Mouse (Mus musculus) cerebellum, adult 11 months (tissue): ENCODE measurements around the gene Npas3.

Experiments
- DNase-seq: peaks from one replicate; pipeline ENCODE4 v3.0.0; 2022

Gene Npas3

DNA sequence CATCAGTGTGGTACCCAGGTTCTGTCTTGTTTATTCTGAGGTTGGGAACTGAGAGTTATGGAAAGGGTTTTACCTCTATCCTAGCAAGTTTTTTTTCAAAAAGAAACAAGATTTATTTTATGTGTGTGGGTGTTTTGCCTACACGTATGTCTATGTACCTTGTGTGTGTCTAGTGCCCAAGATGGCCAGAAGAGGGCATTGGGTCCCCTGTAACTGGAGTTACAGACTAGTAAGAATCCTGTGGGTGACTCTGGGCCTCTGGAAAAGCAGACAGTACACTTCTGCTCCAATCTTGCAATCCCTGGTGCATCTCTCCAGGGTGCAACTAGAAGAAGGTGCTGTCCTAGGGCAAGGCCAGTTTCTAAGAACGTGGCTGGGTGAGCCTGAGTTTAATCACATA, 848.0 kb downstream of the Npas3 start:
- no peak for DNase-seq

DNA sequence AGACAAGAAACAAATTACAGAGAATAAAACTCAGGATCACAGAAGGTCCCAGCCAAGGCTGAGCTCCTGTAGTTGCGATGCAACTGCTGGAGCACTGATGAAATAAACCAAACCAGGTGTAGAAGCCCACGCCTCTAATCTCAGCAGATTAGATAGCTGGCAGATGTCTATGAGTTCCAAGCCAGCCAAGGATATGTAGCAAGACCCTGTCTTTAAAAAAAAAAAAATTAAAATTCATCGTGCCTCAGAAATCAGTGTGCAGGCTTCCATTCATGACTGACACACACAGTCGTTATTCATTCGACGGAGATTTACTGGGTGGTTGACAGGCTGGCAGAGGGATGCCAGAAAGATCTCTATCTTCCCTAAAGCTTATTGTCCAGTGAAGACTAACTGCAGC, 849.7 kb downstream of the Npas3 start:
- no peak for DNase-seq

DNA sequence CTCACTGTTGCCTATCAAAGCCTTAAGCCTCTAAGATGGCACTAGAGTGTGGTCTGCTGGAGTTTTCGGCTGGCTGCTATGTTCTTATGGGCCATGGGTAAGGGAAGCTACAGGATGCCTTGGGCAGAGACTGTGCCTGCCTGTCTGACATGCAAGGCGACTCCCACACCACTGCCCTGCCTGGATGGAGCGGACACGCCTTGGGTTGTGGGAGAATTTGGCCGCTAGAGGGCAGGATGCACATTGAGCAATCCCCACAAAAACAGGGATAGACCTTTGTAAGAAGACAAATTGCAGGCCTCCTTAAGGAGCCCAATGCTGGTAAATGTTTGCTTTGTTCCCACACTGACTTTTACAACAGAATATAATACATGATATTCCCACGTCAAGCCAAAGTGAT, 850.3 kb downstream of the Npas3 start:
- peak; percentile 34 for DNase-seq

DNA sequence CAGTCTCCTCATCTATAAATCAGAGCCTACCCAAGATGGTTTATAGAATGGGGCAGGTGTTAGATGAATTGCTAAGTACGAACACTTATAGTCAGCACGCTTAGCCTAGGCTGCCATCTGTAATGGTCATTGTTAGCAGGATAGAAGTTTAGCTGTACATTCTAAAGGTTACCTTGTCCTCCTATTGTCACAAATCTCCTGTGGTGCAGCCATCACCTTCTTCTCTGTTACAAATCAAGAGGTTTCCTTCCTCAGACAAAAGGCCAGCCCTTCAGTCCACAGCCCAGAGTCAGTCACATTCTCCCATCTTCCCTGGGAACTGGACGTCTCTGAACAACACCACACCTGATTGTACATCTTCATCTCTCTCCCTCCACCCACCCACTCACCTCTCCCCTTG, 851.0 kb downstream of the Npas3 start:
- DNase-seq, result no peak

DNA sequence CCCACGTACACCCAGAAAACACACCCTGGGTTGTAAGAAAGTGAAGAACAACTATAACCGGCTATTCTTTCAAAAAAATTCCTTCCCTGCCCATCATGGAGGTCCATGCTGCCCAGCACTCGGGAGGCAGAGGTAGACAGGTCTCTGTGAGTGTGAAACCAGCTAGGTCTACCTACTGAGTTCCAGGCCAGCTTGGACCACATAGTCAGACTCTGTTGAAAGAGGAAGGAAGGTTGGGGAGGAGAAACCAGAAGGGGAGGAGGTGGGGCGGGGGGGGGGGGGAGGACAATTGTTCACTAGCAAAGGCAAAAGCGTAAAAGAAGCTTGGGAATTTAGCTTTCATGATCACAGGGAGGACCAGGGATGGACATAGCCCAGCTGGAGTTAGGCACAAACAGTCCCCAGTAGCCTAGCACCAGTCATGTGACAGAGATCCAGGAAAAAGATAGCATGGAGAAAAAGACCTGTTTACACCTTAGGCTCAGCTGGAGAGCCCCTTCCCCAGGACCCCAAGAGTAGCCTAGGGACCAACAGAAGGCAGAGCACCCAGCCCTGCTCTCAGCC, 852.9 kb downstream of the Npas3 start:
- DNase-seq, result no peak

DNA sequence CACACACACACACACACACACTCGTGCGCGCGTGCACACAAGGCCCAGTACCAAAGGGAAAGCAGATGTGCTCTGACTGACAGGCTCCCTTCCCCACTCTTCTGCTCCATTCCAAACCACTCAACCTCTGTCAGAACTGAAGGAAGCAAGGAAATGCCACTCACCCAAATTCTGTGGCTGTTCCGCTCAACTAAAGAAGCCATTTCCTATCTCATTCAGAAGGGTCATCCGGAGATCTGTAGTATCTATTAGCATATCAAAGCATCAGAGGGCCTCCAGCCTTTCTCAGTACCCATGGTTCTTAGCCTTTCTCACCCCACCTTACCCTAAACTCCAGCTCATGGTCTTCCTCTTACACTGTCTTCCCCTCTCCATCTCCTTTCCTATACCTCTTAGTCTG, 854.0 kb downstream of the Npas3 start:
- DNase-seq, result no peak

DNA sequence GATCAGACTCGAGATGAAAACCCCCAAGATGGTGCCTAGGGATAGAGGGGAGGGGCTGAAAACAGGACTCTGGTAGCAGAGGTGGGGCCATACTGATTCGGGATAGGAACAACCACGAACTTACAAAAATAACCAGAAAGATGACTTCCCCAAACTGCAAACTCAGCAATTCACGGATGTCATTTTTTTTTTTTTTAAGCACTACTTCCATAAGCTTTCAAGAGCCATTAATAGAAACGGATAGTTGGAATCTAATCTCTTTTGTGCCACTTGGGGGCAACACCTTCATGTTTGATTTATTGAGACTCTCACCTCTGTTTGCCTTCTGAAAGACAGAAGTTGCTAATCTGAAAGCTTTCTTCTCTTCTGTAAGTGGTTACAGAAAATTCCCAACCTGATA, 857.1 kb downstream of the Npas3 start:
- DNase-seq, result no peak

DNA sequence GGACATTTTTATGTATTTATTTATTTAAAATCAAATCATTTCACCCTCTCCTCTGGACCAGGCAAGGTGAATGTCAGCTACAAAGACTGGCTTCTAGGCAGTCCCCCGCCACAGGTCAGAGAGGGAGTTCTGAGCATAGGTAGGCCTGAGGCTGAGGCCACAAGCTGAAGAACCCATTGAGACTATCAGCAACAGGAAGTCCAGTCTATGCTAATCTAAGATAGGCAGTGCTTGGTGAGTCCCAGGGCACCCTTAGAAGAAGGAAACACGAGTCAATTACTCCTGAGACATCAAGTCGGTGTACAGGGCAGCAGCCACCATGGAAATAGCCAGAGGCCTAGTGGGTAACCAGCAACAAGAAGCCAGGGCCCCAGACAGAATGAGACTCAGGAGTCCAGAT, 857.5 kb downstream of the Npas3 start:
- DNase-seq, result no peak

DNA sequence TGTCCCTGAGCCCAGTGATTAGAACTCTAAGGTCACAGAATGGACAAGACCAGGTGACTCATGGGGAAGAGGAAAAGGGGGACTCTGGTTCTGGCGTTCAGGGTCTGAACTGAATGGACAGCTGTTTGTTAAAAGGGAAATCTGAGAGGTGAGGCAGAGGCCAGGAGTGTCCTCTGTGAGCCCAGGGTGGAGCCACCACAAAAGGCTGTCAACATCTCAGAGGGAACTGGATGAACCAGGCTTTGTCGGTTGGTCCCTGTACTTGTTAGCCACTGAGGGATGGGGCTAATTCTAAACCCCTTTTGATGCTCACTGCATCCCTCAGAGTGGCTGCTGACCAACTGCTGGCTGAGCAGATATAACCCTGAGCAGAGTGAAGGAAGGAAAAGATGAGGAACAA, 861.9 kb downstream of the Npas3 start:
- DNase-seq, result no peak

DNA sequence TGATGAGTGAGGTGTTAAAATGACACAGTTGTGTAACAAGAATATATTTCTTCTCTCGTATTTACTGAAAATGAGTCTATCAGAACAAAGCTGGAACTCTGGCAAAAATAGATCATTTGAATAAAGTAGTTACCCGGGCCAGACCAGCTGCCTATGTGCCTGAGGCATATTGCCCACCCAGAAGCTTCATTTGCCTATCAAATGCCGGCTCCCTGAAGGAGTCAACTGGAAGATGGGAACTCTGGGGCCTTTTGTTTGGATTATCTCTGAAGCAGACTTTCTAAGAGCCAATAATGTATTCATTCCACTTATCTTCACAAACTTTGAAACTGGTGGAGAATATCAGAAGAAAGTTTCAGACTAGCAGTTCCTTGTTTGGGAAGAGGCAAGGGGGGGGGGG, 862.5 kb downstream of the Npas3 start:
- DNase-seq, result no peak

DNA sequence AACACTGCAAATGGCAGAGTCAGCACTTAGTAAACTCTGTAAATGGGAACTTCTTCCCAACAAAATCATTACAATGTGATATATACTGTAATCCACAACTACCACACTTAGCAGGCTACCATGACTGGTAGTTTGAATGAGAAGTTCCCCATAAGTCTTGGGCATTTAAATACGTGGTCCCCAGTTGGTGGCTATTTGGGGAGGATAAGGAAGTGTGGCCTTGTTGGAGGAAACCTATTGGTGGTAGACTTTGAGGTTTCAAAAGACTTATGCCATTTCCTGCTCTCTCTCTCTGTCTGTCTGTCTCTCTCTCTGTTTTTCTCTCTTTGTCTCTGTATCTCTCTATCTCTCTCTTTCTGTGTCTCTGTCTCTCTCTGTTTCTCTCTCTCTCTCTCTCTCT, 871.9 kb downstream of the Npas3 start:
- DNase-seq, result no peak

DNA sequence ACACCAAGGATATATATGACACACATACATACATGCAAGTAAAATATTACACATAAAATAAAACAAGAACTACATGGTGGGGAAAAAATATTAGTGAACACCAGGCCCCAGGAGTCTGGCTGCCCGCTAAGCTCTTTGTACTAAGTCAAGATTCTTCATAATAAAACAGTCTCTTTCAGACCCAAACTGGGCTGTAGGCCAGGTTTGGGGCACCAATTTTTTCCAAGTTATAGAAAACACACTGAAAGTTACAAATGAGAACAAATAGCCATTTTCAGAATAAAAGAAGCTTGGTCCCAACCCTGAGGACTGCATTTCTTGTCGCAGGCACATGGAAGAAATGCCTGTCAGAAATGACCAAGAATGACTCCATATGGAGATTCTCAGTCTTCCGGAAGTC, 872.8 kb downstream of the Npas3 start:
- DNase-seq, result no peak
